Mouse (Mus musculus) liver, embryonic 11.5 days (tissue): Measurements from ENCODE around the gene Hist1h1d. TPM values are rescaled to one million over a fixed set of nuclear protein-coding genes. Genes with fewer than 3 reads are reported as not detected.
"Not testable (repeated sequence)": the region's sequence is repeated elsewhere in the genome, so short reads cannot be mapped to it uniquely, and the experiment has no call there.

Source experiments
- ATAC-seq: fragments of 200-750 bp; cut with Nextera tagmentation; replicated peaks from 2 replicates; pipeline ENCODE4 v1.8.0; 2017; ENCODE audit warnings: moderate number of reproducible peaks, mild to moderate bottlenecking, moderate TSS enrichment, moderate library complexity; ENCODE audit not compliant: low FRiP score
- DNase-seq: peaks from one replicate; pipeline ENCODE4 v3.0.0-alpha.2; 2017; ENCODE audit warnings: low spot score
- H3K27ac ChIP-seq: fragments of 300-500 bp; sonication (generic); 2 replicates; pipeline ENCODE4 v1.5.1; 2014; ENCODE audit warnings: mild to moderate bottlenecking, low read depth, low read length, control low read depth
- H3K27me3 ChIP-seq: fragments of 300-500 bp; sonication (generic); replicated peaks from 2 replicates; pipeline ENCODE4 v1.6.1; 2014; ENCODE audit warnings: low read length, mixed read lengths; ENCODE audit not compliant: control insufficient read depth, insufficient read depth
- H3K36me3 ChIP-seq: fragments of 300-500 bp; sonication (generic); 2 replicates; pipeline ENCODE4 v1.6.1; 2014; ENCODE audit warnings: mild to moderate bottlenecking, low read length, moderate library complexity, mixed read lengths; ENCODE audit not compliant: control insufficient read depth, insufficient read depth
- H3K4me1 ChIP-seq: fragments of 300-500 bp; sonication (generic); replicated peaks from 2 replicates; pipeline ENCODE4 v1.6.1; 2014; ENCODE audit warnings: low read length, mixed read lengths; ENCODE audit not compliant: control insufficient read depth, insufficient read depth
- H3K4me2 ChIP-seq: fragments of 300-500 bp; sonication (generic); 2 replicates; pipeline ENCODE4 v1.6.1; 2014; ENCODE audit warnings: mild to moderate bottlenecking, control low read depth, moderate library complexity
- H3K4me3 ChIP-seq: fragments of 300-500 bp; sonication (generic); 2 replicates; pipeline ENCODE4 v1.5.1; 2014; ENCODE audit warnings: low read depth, low read length, control low read depth
- H3K9ac ChIP-seq: fragments of 300-500 bp; sonication (generic); 2 replicates; pipeline ENCODE4 v1.6.1; 2014; ENCODE audit warnings: low read depth, low read length, control low read depth
- H3K9me3 ChIP-seq: fragments of 300-500 bp; sonication (generic); 2 replicates; pipeline ENCODE4 v1.6.1; 2016; ENCODE audit warnings: low read length, inconsistent platforms, mixed read lengths; ENCODE audit not compliant: control insufficient read depth
- WGBS: fragments of 180-500 bp; shearing (Covaris S2); extraction: QIAGEN DNeasy Blood & Tissue Kit; methylation state at CpG from one replicate; pipeline ENCODE4 v1.1.7; 2014; 5-methylcytosine and 5-hydroxymethylcytosine counted together
- polyA plus RNA-seq: library from polyadenylated mRNA; unstranded; fragments of >200 nt; fragmentation: Nextera tagmentation; extraction: Ambion mirVana; gene quantifications from 2 replicates; pipeline ENCODE4 v1.2.1, GENCODE M21; 2014

Gene Hist1h1d
- polyA plus RNA-seq, 1 experiment from 2014 or later = 0.82 TPM

GRCm38 (mm10) chr13:23539821-23540220 lies 13.2 kb upstream of the Hist1h1d start:
- 74% methylated on average over 1 of the region's 1 CpGs for WGBS
- not testable (repeated sequence) for ATAC-seq, H3K4me2 ChIP-seq, H3K4me3 ChIP-seq, H3K36me3 ChIP-seq, H3K9ac ChIP-seq, H3K27me3 ChIP-seq, H3K9me3 ChIP-seq, DNase-seq, H3K27ac ChIP-seq
- peaks cover 13% of the 10 kb centered on the region for H3K4me1 ChIP-seq

GRCm38 (mm10) chr13:23541497-23541896 lies 11.6 kb upstream of the Hist1h1d start:
- Histone ChIP-seq H3K4me3 (no peak overlapping the region), H3K4me1 (peaks cover 15% of the 10 kb centered on the region), H3K4me2 (peak overlapping the region; percentile 83), H3K27me3 (no peaks in the 10 kb centered on the region), H3K9ac (no peak overlapping the region), H3K9me3 (no peaks in the 10 kb centered on the region), H3K36me3 (no peaks in the 10 kb centered on the region), H3K27ac (peak overlapping the region; percentile 98; the same call in 1 of the 2 replicates)
- ATAC-seq (no peak), DNase-seq (no peak)
- 74% methylated on average over 3 of the region's 3 CpGs for WGBS

- peaks cover 11% of the 10 kb centered on the region for H3K4me1 ChIP-seq
- ATAC-seq = 0 out of 2 replicates have a peak, but pooled peaks have one; percentile 0
- not testable (repeated sequence) for H3K36me3 ChIP-seq, DNase-seq, H3K27me3 ChIP-seq, H3K9me3 ChIP-seq
- H3K27ac ChIP-seq = peak overlapping the region; percentile 98
- H3K9ac ChIP-seq = peak overlapping the region; percentile 82
- H3K4me3 ChIP-seq = peak overlapping the region; percentile 53
- peak overlapping the region; percentile 83 for H3K4me2 ChIP-seq
- WGBS = 9% methylated on average over 3 of the region's 3 CpGs
Observed at GRCm38 (mm10) chr13:23542225-23542980, 10.7 kb upstream of the Hist1h1d start.

- Histone ChIP-seq H3K4me2 (peak within 1 kb of the TSS; percentile 83), H3K9ac (peak within 1 kb of the TSS; percentile 82), H3K27ac (peak within 1 kb of the TSS; percentile 98), H3K4me3 (peak within 1 kb of the TSS; percentile 53)
- not testable (repeated sequence) for H3K9me3 ChIP-seq, H3K4me1 ChIP-seq, H3K36me3 ChIP-seq, H3K27me3 ChIP-seq
- ATAC-seq (peak; percentile 89), DNase-seq (peak; percentile 74)
- WGBS = 1% methylated on average over 27 of the region's 42 CpGs
Observed at GRCm38 (mm10) chr13:23542999-23543607, 10.0 kb upstream of the Hist1h1d start, which contains the start of gene Hist1h2bh. Hist1h2bh (minus strand) TSS chr13:23543392.

- H3K4me1 ChIP-seq = peaks cover 10% of the 10 kb centered on the region
- H3K27ac ChIP-seq = peak within 1 kb of the TSS; percentile 98
- under 1% methylated on average over 28 of the region's 45 CpGs for WGBS
- H3K9ac ChIP-seq = peak within 1 kb of the TSS; percentile 82
- DNase-seq = no peak
- peak; percentile 82 for ATAC-seq
- no peaks in the 10 kb centered on the region for H3K36me3 ChIP-seq
- peak within 1 kb of the TSS; percentile 53 for H3K4me3 ChIP-seq
- H3K9me3 ChIP-seq = no peaks in the 10 kb centered on the region
- no peaks in the 10 kb centered on the region for H3K27me3 ChIP-seq
- peak within 1 kb of the TSS; percentile 83 for H3K4me2 ChIP-seq
Observed at GRCm38 (mm10) chr13:23543965-23544786, 8.9 kb upstream of the Hist1h1d start, which contains the start of gene Hist1h3f. Hist1h3f (plus strand) TSS chr13:23544052.

GRCm38 (mm10) chr13:23544787-23545120 lies 8.3 kb upstream of the Hist1h1d start:
- H3K9me3 ChIP-seq, H3K27me3 ChIP-seq, H3K36me3 ChIP-seq, H3K4me1 ChIP-seq, DNase-seq: not testable (repeated sequence)
- peak overlapping the region; percentile 53 for H3K4me2 ChIP-seq
- WGBS = 0% methylated on average over 11 of the region's 14 CpGs
- H3K9ac ChIP-seq = peak overlapping the region; percentile 63
- peak; percentile 13 for ATAC-seq
- H3K27ac ChIP-seq = peak overlapping the region; percentile 98; the same call in 1 of the 2 replicates
- peak overlapping the region; percentile 42 for H3K4me3 ChIP-seq

GRCm38 (mm10) chr13:23546694-23547093 lies 6.4 kb upstream of the Hist1h1d start:
- Histone ChIP-seq H3K27ac (no peak overlapping the region), H3K4me1 (0 out of 2 replicates have a peak, but pooled peaks cover 8% of the 10 kb centered on the region), H3K4me2 (no peak overlapping the region), H3K9me3 (no peaks in the 10 kb centered on the region), H3K27me3 (no peaks in the 10 kb centered on the region), H3K4me3 (no peak overlapping the region), H3K9ac (peak overlapping the region; percentile 43; the same call in 1 of the 2 replicates), H3K36me3 (no peaks in the 10 kb centered on the region)
- no peak for ATAC-seq
- WGBS = 69% methylated on average over 5 of the region's 5 CpGs
- DNase-seq = no peak

GRCm38 (mm10) chr13:23550761-23551145 lies 2.3 kb upstream of the Hist1h1d start:
- no peaks in the 10 kb centered on the region for H3K9me3 ChIP-seq
- DNase-seq = peak; percentile 46
- 0 out of 2 replicates have a peak, but pooled peaks cover 12% of the 10 kb centered on the region for H3K4me1 ChIP-seq
- H3K9ac ChIP-seq = peak overlapping the region; percentile 61
- no peaks in the 10 kb centered on the region for H3K36me3 ChIP-seq
- WGBS = 5% methylated on average over 3 of the region's 3 CpGs
- no peaks in the 10 kb centered on the region for H3K27me3 ChIP-seq
- peak overlapping the region; percentile 46 for H3K4me3 ChIP-seq
- peak overlapping the region; percentile 72 for H3K4me2 ChIP-seq
- no peak; the same call in none of the 2 replicates for ATAC-seq
- peak overlapping the region; percentile 99 for H3K27ac ChIP-seq
